Mouse (Mus musculus): ENCODE results near the gene Supv3l1.
"Not testable (repeated sequence)": the region's sequence is repeated elsewhere in the genome, so short reads cannot be mapped to it uniquely, and the experiment has no call there.

Supv3l1 gene

DNA sequence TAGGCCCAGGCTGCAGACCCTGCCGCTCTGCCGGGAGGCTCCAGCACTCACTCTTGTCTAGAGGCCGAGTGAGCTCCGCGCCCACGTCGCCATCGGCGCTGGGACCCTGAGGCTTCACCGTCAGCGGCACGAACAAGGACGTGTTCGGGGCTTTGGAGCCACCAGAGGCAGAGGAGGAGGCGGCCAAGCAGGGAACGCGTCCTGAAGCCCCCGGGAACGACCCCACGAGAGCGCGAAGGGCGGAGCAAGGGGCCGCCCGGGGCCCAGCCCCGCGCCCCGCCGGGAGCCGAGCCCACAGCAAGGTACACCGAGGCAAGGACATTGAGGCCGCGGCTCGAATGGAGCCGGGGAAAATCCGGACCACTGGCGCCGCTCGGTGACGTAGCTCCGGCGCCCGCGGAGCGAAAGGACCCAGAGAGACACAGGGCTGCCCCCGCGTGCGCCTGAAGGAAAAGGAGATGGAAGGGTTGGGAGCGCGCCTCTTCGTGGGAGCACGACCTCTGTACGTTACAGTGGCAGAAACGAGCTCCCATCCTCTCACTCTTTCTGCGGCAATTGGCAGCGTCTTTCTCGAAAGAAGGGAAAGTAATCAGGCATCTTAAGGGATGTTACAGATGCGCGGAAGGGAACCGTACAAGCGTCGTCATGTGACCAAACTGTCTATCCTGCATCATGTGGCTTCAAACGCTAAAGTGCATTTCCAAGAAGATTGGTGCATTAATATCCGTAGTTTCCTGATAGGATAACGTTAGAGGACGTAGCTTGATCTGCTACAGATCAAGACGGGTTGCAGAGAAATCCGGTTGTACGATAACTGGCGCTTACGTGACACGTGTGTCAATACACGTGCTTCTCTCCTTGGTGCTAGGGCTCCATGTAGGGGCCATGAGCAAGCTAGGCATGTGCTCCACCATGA, at the start of gene Supv3l1, which contains the start of gene 4930507D05Rik:
TSS of gene Supv3l1 (minus strand) at position 375 of the 916 bp plus-strand sequence.
TSS of gene 4930507D05Rik (plus strand) at position 126 of the 916 bp plus-strand sequence.
- peak; percentile 95 for DNase-seq (ENCODE audit: low spot score)

DNA sequence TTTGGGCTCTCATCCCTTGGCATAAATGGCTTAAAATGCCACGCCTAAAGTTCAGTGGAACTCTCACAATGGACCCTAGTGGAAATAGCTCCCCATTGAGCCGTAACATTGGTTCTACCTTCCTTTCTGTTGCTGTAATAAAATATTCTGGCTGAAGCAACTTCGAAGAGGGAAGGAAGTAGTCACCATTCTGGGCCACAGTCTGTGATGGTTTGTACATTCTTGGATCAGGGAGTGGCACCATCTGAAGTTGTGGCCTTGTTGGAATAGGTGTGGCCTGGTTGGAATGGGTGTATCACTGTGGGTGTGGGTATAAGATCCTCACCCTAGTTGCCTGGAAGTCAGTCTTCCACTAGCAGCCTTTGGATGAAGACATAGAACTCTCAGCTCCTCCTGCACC, 42.1 kb upstream of the Supv3l1 start:
- DNase-seq (ENCODE audit: low spot score), result not testable (repeated sequence)

DNA sequence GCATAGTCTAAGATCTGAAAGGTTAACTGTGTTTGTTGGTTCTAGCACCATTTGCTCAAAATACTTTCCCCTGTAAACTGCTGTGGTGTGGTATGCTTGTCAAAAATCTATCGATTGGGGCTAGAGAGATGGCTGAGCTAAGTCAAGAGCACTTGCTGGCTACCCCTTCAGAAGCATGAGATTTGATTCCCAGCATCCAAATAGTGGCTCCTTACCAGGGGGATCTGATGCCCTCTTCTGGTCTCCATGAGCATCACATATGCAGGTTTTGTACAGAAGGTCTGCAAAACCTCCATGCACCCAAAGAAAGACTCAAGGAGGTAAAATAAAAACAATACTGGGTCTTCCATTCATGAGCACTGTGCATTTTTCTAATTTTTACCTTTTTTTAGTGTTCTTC, 38.7 kb upstream of the Supv3l1 start:
- peak; percentile 79 for DNase-seq (ENCODE audit: low spot score)

DNA sequence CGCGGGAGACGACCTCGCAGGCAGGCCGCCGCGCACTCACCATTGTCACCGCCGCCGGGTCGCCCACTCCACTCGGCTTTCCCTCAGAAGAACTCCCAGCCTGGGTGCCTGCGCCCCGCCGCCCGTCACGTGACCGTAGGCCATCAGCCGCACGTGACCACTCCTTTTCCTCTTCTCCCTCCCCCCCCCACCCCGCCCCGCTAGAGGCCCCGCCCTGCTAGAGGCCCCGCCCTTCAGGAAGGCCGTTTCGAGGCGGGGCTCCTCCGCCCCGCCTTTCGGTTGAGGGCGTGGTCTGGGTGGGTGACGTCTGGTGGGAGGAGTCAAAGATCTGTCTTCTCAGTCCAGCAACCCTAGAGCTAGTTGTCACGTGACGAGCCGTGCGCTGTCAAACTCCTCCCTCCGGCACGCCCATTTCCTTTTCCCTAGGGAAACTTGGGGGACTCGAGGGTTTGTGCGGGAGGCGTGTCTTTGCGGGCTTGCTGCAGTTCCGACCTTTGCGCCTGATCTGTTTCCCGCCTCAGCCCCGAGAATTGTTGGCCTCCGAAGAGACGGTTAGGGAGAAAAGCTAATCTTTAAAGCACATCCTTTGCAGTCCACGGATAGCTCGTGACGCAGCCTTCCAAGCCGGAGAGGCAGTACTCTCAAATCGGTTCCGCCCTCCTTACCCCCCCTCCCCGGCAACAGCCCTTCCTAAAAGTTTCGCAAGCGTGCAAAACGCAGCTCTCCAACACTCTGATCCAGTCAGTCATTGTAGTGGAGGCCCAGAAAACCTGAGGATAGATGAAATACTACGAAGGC, 37.3 kb upstream of the Supv3l1 start, which contains the start of gene Vps26a:
TSS of gene Vps26a (minus strand) at position 188 of the 798 bp plus-strand sequence.
- DNase-seq (ENCODE audit: low spot score), result peak; percentile 99

DNA sequence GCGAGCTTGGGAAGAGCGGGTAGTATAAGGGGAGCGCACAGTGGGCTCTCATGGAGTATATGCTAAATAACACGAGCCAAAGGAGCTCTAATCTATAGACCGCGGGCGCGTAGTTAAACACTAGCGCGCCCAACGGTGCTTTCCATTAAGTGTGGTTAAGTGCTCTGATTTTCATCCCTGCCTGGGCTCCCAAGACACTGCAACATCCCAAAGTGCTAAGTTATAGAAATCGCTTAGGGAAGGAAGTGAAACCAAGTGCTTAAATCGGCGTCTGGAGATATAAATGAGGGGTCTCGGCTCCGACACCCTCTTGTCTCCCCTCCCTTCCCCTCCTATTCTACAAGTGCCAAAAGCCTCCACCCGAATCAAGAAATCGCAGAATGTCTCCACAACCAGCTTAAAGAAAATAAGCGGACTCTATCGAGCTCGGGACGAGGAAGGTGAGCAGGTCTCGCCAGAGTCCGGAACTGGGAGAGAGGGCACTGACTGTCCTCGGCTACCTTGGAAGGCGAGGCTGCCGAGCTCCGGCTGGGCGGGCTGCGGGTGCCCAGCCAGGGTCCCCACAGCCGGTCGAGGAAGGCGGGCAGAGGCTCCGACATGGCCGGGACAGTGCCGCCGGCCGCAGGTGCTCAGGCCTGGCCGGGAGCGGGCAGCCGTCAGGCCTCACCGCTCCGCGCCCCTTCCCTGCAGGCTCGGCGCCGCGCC, 36.5 kb upstream of the Supv3l1 start:
- peak; percentile 50 for DNase-seq (ENCODE audit: low spot score)

DNA sequence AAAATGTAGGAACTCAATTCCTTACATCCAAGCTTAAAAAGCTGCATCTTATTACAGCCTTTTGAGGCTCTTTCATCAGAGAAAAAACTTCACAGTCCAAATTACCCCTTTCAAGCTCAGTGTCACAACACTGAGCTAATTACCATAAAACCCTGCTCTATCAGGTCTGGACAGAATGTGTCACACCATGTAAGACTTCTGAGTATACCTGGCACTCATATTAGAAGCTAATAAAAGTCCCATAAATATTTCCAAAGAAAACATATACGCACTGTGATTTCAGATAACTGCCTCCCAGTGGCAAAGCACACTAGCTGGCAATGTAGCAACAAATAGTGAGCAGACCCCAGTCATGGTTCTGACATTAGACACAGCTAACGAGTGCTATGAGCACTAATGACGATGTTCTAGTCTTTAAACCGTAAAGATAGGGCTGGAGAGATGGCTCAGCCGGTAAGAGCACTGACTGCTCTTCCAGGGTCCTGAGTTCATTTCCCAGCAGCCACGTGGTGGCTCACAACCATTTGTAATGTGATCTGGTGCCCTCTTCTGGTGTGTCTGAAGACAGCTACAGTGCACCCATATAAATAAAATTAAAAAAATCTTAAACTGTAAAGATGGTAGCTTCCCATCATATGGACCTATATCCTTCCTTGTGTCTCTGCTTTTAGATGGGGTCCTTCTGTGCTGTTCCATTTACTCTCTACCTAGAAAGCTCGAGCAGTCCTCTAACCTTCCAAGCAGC, 31.7 kb upstream of the Supv3l1 start:
- no peak for DNase-seq (ENCODE audit: low spot score)

DNA sequence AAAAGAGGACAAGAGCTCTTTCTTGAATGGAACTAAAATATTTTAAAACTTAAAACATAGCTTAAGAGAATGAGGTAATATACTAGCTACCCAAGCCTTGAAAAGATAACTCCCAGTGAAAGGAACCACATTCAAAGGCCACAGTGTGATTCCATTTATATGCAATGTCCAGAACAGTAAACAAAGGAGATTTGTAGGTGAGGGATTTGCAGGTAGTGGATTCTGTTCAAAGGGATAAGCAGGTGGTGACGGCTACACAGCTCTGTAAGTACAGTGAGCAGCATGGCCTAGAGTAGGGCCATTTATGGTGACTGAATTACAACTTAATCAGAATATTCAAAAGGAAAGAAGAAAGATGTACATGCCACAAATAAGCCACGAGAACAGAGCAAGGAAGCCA, 27.4 kb upstream of the Supv3l1 start:
- no peak for DNase-seq (ENCODE audit: low spot score)

DNA sequence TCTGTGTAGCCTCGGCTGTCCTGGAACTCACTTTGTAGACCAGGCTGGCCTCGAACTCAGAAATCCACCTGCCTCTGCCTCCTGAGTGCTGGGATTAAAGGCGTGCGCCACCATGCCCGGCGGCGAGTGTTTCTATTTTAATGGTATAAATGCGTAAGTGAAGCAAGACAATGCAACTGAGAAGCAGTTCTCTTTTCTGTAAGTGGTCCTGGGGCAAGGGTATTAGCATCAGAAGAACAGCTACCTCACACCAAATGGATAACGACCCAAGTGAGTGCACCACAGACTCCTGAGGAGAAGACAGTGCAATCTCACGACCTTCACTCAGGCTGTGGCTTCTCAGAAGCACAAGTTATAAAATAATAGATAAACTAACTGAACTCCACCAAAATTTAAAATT, 25.4 kb upstream of the Supv3l1 start:
- DNase-seq (ENCODE audit: low spot score), result no peak

DNA sequence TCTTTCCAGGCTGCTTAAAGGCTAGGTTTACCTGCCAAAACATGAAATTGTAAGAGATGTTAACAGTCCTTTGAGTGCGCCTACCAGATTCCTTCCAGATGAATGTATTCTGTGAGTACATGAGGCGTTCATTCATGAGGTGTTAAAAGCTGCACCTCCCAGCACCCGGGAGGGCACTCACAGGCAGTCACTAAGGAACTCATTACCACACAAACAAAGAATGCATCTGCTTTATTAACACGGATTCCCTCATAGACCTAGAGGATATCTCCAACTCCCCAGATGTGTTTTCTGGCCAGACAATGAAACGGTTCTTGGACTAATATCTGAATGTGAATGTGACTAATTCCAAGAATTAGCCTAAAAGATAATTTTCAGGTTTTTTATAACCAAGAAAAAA, 21.6 kb upstream of the Supv3l1 start:
- no peak for DNase-seq (ENCODE audit: low spot score)

DNA sequence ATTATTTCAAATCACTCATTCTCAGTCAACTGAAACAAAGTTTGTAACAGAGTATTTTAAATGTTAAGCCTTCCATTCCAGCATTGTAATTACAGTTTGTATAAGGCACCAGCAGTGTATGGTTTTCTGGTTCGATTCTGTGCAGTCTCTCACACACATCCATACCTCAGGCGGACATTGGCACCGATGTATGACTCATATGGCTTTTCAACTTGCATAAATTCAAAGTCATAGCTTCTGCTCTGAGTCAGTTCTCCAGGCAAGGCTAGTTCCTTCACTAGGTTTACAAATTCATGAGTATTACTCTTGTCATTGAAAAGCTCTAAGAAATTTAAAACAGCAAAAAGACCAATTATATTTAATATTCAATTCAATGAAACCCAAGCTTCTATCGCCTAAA, 20.2 kb upstream of the Supv3l1 start:
- no peak for DNase-seq (ENCODE audit: low spot score)

DNA sequence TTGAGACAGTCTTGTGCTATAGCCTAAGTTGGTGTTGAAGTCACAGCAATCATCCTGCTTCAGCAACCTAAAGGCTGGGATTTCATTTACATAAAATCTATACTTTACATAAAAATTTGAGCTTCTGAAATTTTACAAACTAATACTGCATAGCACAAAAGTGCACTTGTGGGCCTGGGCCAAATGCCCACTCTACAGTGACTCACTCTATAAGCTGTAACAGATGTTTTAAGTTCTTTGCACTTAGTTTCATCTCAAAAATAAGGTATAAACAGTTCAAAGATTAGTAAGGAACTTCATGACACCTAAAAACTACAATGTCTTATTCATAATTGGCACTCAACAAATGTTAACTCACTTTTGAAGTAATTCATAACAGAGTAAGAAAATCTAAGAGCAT, 11.8 kb upstream of the Supv3l1 start:
- no peak for DNase-seq (ENCODE audit: low spot score)

DNA sequence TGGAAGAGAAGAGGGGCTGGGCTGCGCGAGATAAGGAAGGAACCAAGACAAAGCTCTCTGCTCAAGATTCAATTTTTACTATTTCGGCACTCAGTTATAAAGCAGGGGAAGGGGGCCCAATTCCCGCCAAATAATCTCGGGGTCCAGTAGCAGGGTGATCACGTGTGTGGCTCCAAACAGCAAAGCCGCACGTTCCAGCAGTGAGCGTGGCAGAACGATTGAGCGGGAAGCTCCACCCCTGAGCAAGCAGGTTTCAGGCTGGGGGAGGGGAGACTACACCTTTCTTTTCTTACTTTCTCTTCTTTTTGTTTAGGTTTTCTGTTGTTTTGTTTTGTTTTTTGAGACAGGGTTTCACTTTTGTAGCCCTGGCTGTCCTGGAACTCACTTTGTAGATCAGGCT, 2.5 kb upstream of the Supv3l1 start:
- DNase-seq (ENCODE audit: low spot score), result not testable (repeated sequence)

DNA sequence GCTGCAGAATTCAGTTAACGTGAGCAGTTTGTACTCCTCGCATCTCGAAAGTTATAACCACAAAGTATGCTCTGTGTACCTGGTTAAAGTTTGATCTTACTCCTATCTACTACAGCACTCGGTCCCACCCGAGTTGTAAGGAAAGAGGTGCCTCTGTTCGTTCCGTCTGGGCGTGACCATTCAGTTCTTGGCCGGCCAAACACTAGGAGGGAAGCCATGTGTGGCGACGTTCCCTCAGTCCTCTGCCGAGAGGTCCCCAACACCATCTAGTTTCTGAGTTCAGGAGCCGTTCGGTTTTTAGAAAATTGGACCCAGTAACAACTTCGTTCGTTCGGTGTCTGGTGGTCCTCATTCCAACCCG, 722 bp upstream of the Supv3l1 start:
- DNase-seq (ENCODE audit: low spot score), result no peak

DNA sequence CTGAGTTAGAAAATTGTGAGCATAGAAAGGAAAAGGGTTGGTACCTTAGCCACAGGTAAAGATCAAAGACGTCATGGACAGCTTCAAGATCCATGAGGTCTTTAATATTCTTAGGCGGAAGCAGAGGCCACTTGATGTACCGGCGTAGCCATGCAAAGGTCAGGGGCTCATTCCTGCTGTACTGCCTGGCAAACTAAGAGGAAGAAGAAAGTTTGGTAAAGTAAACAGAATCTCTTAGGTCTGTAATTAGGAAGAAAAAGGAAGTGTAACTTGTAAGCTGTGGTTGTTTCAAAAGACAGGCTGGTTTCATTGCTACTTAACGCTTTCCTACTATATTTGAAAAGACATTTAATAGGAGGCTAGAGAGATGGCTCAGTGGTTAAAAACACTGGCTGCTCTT, 19.1 kb downstream of the Supv3l1 start:
- no peak for DNase-seq (ENCODE audit: low spot score)

DNA sequence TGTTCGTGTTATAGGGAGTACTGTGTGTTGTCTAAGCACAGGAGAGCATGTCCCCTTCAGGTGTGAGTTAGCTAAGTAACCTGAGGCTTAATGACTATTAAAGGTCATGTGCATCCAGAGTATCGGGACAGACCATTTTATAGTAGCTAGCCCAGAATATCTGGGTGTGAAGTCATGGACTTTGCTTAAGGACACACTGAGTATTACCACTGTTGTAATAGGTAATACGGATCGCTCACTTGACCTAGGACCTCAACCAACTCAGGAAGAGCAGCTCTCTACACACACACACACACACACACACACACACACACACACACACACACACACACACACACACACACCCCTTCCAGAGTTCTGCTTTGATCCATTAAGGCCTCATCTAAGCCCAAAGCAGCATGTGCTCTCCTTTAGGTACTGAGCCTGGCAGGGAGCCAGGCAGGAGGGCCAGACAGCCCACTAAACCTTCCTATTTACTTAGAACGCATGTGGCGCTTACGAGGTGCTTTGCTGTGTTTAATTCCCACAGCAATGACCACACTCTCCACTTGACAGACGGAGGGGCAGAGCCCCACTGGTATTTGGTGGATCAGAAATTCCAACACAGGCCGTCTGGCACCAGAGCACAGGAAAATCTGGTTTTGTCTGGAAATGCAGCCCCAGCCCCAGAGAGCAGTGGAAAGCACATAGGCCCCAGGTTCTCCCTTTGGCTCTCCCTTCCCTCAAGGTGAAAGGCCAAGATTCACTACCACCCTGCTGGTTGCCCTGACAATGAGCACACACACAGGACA, 24.3 kb downstream of the Supv3l1 start:
- DNase-seq (ENCODE audit: low spot score), result no peak

DNA sequence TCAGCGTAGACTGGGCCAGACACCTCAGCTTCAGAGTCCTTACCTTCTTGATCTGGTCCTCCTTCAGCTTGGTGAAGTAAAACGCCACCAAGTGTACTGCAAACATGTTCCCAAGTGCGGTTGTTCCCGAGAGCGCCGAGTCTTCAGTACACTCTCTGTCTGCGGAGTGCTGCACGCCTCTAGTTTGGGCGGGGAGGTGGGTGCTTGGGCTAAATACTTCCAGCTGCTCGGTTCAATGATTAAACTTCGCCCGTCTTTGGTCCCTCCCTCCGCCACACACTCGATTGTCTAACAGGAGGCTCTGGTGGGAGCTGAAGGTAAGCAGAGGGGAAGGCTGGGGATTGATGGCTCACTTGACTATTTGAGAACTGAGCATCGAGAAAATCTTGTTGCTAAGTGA, 27.3 kb downstream of the Supv3l1 start, which contains the start of gene Hkdc1:
TSS of gene Hkdc1 (minus strand) at position 237 of the 400 bp plus-strand sequence.
- DNase-seq (ENCODE audit: low spot score), result no peak

DNA sequence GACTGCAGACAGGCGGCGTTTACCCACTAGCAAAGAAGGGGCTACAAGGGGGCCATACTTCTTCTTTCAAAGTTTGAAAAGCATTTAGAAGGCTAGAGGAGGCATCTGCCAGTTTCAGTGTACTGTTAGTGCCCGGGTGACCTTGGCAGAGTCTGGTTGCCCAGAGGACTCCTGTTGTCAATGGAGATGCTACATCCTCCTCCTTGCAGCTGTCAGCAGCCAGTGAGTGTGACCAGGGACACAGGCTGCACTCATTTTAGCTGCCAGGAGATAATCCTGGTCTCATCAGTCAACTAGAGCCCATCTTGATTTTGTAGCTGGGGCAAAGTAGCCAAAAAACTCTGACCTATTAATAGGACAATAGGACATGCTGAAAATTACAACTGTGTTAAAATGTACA, 28.4 kb downstream of the Supv3l1 start:
- no peak for DNase-seq (ENCODE audit: low spot score)

DNA sequence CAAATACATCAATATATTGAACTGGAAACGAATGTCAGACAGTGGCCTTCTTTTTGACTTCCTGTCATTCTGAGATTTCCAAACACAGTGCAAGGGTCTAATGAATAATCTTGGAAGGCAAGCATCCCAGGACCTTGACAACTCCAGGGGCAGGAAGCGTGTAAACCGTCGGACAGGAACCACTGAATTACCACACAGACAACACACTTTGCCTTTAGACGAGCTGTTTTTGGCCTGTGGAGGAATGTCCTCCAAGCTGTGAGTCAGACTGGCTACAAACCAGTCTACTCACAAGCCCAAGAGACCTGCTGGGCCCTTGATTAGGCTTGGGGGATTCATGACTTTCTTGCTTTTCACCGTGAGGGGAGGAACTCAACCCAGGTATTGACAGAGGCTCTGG, 29.1 kb downstream of the Supv3l1 start:
- DNase-seq (ENCODE audit: low spot score), result no peak

DNA sequence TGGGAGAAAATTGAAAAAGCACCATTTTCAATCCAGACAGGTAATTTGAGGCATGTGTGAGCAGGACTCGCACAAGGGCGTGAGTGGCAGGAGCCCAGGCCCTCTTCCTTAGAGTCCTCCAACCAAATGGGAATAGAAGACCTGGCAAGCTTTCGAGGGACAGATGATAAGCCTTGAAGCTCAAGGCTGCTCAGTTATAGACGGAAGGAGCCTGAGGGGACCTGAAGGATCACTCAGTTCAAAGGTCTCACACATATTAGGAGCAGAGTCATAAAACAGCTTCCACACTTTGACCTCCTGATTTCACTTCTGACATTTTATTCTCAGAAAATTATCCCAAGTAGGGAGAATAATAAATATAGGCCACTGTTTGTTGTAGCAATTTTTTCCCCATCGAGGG, 30.1 kb downstream of the Supv3l1 start:
- no peak for DNase-seq (ENCODE audit: low spot score)

DNA sequence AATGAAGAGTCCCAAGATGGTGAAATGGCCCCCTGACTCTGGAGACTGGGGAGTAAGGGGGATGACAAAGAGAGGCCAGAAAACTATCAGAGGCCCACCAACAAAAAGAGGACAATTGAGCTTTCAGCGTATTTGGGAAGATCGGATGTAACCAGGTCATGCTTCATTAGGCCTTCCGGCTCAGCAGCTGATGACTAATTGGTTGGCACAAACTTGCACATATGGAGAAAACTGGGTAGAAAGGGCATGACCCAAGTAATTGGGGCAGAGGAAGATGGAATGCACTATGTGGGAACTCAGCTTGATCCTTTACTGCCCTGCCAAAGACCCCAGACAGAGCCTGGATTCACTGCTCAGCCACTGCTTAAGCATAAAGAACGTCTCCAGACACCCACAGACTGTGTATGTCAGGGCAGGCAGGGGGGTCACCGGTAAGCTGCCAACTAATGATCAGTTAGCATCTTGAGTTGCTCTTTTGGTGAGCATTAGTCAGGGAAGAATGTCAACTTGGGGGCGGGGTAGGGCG, 30.6 kb downstream of the Supv3l1 start:
- peak; percentile 75 for DNase-seq (ENCODE audit: low spot score)

DNA sequence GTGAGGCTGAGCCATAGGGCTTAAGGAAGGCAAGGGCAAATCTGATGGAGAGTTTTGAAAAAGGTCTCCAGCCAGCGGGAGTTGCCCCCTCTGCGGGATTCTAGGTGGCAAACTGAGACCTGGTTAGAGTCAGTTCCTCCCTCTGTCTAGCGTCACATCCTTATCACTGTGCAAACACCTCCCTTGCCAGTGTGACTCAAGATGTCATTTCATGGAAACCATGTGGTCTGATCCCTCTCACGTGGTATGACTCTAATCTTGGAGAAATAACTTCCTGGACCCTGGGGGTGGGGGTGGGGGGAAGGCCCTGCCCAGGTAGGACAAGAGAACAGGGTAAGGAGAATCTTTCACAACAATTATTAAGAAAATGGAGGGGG, 35.9 kb downstream of the Supv3l1 start:
- DNase-seq (ENCODE audit: low spot score), result no peak
